Mouse (Mus musculus): ENCODE results near the gene Klf4. TPM values are rescaled to one million over a fixed set of nuclear protein-coding genes. Genes with fewer than 3 reads are reported as not detected.

Klf4 gene
- polyA plus RNA-seq (2015; fragmentation: Nextera tagmentation; extraction: Ambion mirVana) = 20.8 and 26.1 TPM in 2 replicates

- ATAC-seq (ENCODE audit: insufficient read depth, low FRiP score, low read depth) = peak; percentile 85
- peaks cover 21% of the 10 kb centered on the region for H3K4me1 ChIP-seq
- peak within 1 kb of the TSS; percentile 87 for H3K4me2 ChIP-seq
These were observed at the start of gene Klf4 for GRCm38 (mm10) chr4:55532407-55533195. Gene Klf4, minus strand, starts transcription at chr4:55532466.

GRCm38 (mm10) chr4:55571432-55571831 lies 39.2 kb upstream of the Klf4 start:
- Histone ChIP-seq H3K36me3 (no peaks in the 10 kb centered on the region), H3K4me1 (no peaks in the 10 kb centered on the region), H3K4me2 (no peak overlapping the region), H3K27ac (no peak overlapping the region), H3K9ac (no peak overlapping the region), H3K4me3 (replicated peaks) (no peak overlapping the region), H3K9me3 (no peaks in the 10 kb centered on the region), H3K27me3 (replicated peaks) (no peaks in the 10 kb centered on the region)
- ATAC-seq (ENCODE audit: insufficient read depth, low FRiP score, low read depth) = no peak
- 44% methylated on average over 2 of the region's 2 CpGs for WGBS

More at GRCm38 (mm10) chr4:55532407-55533195, at the start of gene Klf4:
- WGBS = under 1% methylated on average over 65 of the region's 99 CpGs
- Histone ChIP-seq H3K9me3 (no peaks in the 10 kb centered on the region), H3K9ac (peak within 1 kb of the TSS; percentile 59), H3K27ac (peak within 1 kb of the TSS; percentile 97), H3K36me3 (no peaks in the 10 kb centered on the region), H3K4me3 (replicated peaks) (peak within 1 kb of the TSS; percentile 66), H3K27me3 (replicated peaks) (no peaks in the 10 kb centered on the region)

GRCm38 (mm10) chr4:55567986-55568385 lies 35.7 kb upstream of the Klf4 start:
- Histone ChIP-seq H3K9me3 (no peaks in the 10 kb centered on the region), H3K9ac (no peak overlapping the region), H3K36me3 (no peaks in the 10 kb centered on the region), H3K4me1 (no peaks in the 10 kb centered on the region), H3K4me2 (no peak overlapping the region), H3K4me3 (replicated peaks) (no peak overlapping the region), H3K27me3 (replicated peaks) (no peaks in the 10 kb centered on the region), H3K27ac (no peak overlapping the region)
- no peak for ATAC-seq (ENCODE audit: insufficient read depth, low FRiP score, low read depth)
- 66% methylated on average over 9 of the region's 9 CpGs for WGBS

GRCm38 (mm10) chr4:55567575-55567974 lies 35.3 kb upstream of the Klf4 start:
- Histone ChIP-seq H3K27ac (no peak overlapping the region), H3K4me3 (replicated peaks) (no peak overlapping the region), H3K9ac (no peak overlapping the region), H3K4me2 (no peak overlapping the region), H3K9me3 (no peaks in the 10 kb centered on the region), H3K4me1 (no peaks in the 10 kb centered on the region), H3K36me3 (no peaks in the 10 kb centered on the region), H3K27me3 (replicated peaks) (no peaks in the 10 kb centered on the region)
- ATAC-seq (ENCODE audit: insufficient read depth, low FRiP score, low read depth) = no peak
- 83% methylated on average over 5 of the region's 5 CpGs for WGBS

- Histone ChIP-seq H3K4me3 (replicated peaks) (no peak overlapping the region), H3K36me3 (no peaks in the 10 kb centered on the region), H3K9ac (no peak overlapping the region), H3K27me3 (replicated peaks) (no peaks in the 10 kb centered on the region), H3K4me2 (no peak overlapping the region), H3K27ac (no peak overlapping the region), H3K4me1 (no peaks in the 10 kb centered on the region), H3K9me3 (no peaks in the 10 kb centered on the region)
- no peak for ATAC-seq (ENCODE audit: insufficient read depth, low FRiP score, low read depth)
- WGBS = 84% methylated on average over 2 of the region's 2 CpGs
These were observed 32.1 kb upstream of the Klf4 start for GRCm38 (mm10) chr4:55564317-55564716.

GRCm38 (mm10) chr4:55563050-55563449 lies 30.8 kb upstream of the Klf4 start:
- no peak for ATAC-seq (ENCODE audit: insufficient read depth, low FRiP score, low read depth)
- Histone ChIP-seq H3K4me1 (no peaks in the 10 kb centered on the region), H3K9ac (no peak overlapping the region), H3K4me2 (no peak overlapping the region), H3K36me3 (no peaks in the 10 kb centered on the region), H3K4me3 (replicated peaks) (no peak overlapping the region), H3K9me3 (no peaks in the 10 kb centered on the region), H3K27me3 (replicated peaks) (no peaks in the 10 kb centered on the region), H3K27ac (no peak overlapping the region)
- WGBS = 79% methylated on average over 8 of the region's 8 CpGs

GRCm38 (mm10) chr4:55562062-55562461 lies 29.8 kb upstream of the Klf4 start:
- H3K36me3 ChIP-seq = no peaks in the 10 kb centered on the region
- H3K4me3 ChIP-seq (replicated peaks) = no peak overlapping the region
- WGBS = 77% methylated on average over 3 of the region's 3 CpGs
- no peaks in the 10 kb centered on the region for H3K27me3 ChIP-seq (replicated peaks)
- no peak overlapping the region for H3K4me2 ChIP-seq
- no peaks in the 10 kb centered on the region for H3K9me3 ChIP-seq
- no peak overlapping the region for H3K27ac ChIP-seq
- H3K9ac ChIP-seq = no peak overlapping the region
- ATAC-seq (ENCODE audit: insufficient read depth, low FRiP score, low read depth) = no peak
- no peaks in the 10 kb centered on the region for H3K4me1 ChIP-seq

- Histone ChIP-seq H3K27ac (no peak overlapping the region), H3K4me1 (no peaks in the 10 kb centered on the region), H3K4me2 (no peak overlapping the region), H3K9ac (no peak overlapping the region), H3K36me3 (no peaks in the 10 kb centered on the region), H3K4me3 (replicated peaks) (no peak overlapping the region), H3K27me3 (replicated peaks) (no peaks in the 10 kb centered on the region), H3K9me3 (no peaks in the 10 kb centered on the region)
- no peak for ATAC-seq (ENCODE audit: insufficient read depth, low FRiP score, low read depth)
- WGBS = 80% methylated on average over 12 of the region's 12 CpGs
These were observed 14.6 kb upstream of the Klf4 start for GRCm38 (mm10) chr4:55546869-55547268.

GRCm38 (mm10) chr4:55542753-55543152 lies 10.5 kb upstream of the Klf4 start:
- Histone ChIP-seq H3K27ac (no peak overlapping the region), H3K4me1 (no peaks in the 10 kb centered on the region), H3K4me3 (replicated peaks) (no peak overlapping the region), H3K9ac (no peak overlapping the region), H3K4me2 (no peak overlapping the region), H3K9me3 (no peaks in the 10 kb centered on the region), H3K27me3 (replicated peaks) (no peaks in the 10 kb centered on the region), H3K36me3 (no peaks in the 10 kb centered on the region)
- 73% methylated on average over 2 of the region's 2 CpGs for WGBS
- no peak for ATAC-seq (ENCODE audit: insufficient read depth, low FRiP score, low read depth)

- Histone ChIP-seq H3K4me2 (no peak overlapping the region), H3K4me1 (no peaks in the 10 kb centered on the region), H3K4me3 (replicated peaks) (no peak overlapping the region), H3K27me3 (replicated peaks) (no peaks in the 10 kb centered on the region), H3K9me3 (no peaks in the 10 kb centered on the region), H3K9ac (no peak overlapping the region), H3K36me3 (no peaks in the 10 kb centered on the region), H3K27ac (no peak overlapping the region)
- 58% methylated on average over 4 of the region's 4 CpGs for WGBS
- ATAC-seq (ENCODE audit: insufficient read depth, low FRiP score, low read depth) = no peak
These were observed 9.4 kb upstream of the Klf4 start for GRCm38 (mm10) chr4:55541654-55542053.

- Histone ChIP-seq H3K27ac (no peak overlapping the region), H3K4me3 (replicated peaks) (no peak overlapping the region), H3K9me3 (no peaks in the 10 kb centered on the region), H3K27me3 (replicated peaks) (no peaks in the 10 kb centered on the region), H3K36me3 (no peaks in the 10 kb centered on the region), H3K4me2 (no peak overlapping the region), H3K4me1 (no peaks in the 10 kb centered on the region), H3K9ac (no peak overlapping the region)
- 48% methylated on average over 4 of the region's 4 CpGs for WGBS
- no peak for ATAC-seq (ENCODE audit: insufficient read depth, low FRiP score, low read depth)
These were observed 9.0 kb upstream of the Klf4 start for GRCm38 (mm10) chr4:55541221-55541620.

GRCm38 (mm10) chr4:55535012-55535411 lies 2.7 kb upstream of the Klf4 start:
- H3K27me3 ChIP-seq (replicated peaks) = no peaks in the 10 kb centered on the region
- H3K4me2 ChIP-seq = no peak overlapping the region
- no peaks in the 10 kb centered on the region for H3K9me3 ChIP-seq
- no peak for ATAC-seq (ENCODE audit: insufficient read depth, low FRiP score, low read depth)
- H3K36me3 ChIP-seq = no peaks in the 10 kb centered on the region
- no peak overlapping the region for H3K9ac ChIP-seq
- H3K4me3 ChIP-seq (replicated peaks) = no peak overlapping the region
- peaks cover 13% of the 10 kb centered on the region for H3K4me1 ChIP-seq
- H3K27ac ChIP-seq = no peak overlapping the region

GRCm38 (mm10) chr4:55534510-55534909 lies 2.2 kb upstream of the Klf4 start:
- Histone ChIP-seq H3K27me3 (replicated peaks) (no peaks in the 10 kb centered on the region), H3K4me1 (peaks cover 18% of the 10 kb centered on the region), H3K27ac (no peak overlapping the region), H3K36me3 (no peaks in the 10 kb centered on the region), H3K4me3 (replicated peaks) (no peak overlapping the region), H3K4me2 (no peak overlapping the region), H3K9me3 (no peaks in the 10 kb centered on the region), H3K9ac (no peak overlapping the region)
- 58% methylated on average over 4 of the region's 4 CpGs for WGBS
- ATAC-seq (ENCODE audit: insufficient read depth, low FRiP score, low read depth) = no peak

Data from stomach, embryonic 15.5 days (tissue).